Mouse (Mus musculus) ES-Bruce4 (cell line): Measurements from ENCODE around the gene Gm3512.
"Not testable (repeated sequence)": the region's sequence is repeated elsewhere in the genome, so short reads cannot be mapped to it uniquely, and the experiment has no call there.

Source experiments
- CTCF ChIP-seq: IDR thresholded peaks from one replicate; pipeline ENCODE4 v1.8.1; 2011; ENCODE audit warnings: low read depth, low read length
- EP300 ChIP-seq: IDR thresholded peaks from 2 replicates; pipeline ENCODE4 v1.6.1; 2011; ENCODE audit warnings: low read depth, low read length; ENCODE audit not compliant: insufficient read depth
- POLR2A ChIP-seq: IDR thresholded peaks from one replicate; pipeline ENCODE4 v1.8.1; 2011; ENCODE audit warnings: low read length; ENCODE audit not compliant: insufficient read depth

GRCm38 (mm10) chr14:7194440-7194839 lies 20.1 kb upstream of the Gm3512 start, which contains the start of gene Gm16434:
- TF ChIP-seq CTCF, EP300, POLR2A: not testable (repeated sequence)
